Mouse (Mus musculus): Measurements from ENCODE around the gene Pcgf1. TPM values are rescaled to one million over a fixed set of nuclear protein-coding genes. Genes with fewer than 3 reads are reported as not detected.

Gene Pcgf1
- polyA plus RNA-seq, 1 experiment: 7.3 TPM

DNA sequence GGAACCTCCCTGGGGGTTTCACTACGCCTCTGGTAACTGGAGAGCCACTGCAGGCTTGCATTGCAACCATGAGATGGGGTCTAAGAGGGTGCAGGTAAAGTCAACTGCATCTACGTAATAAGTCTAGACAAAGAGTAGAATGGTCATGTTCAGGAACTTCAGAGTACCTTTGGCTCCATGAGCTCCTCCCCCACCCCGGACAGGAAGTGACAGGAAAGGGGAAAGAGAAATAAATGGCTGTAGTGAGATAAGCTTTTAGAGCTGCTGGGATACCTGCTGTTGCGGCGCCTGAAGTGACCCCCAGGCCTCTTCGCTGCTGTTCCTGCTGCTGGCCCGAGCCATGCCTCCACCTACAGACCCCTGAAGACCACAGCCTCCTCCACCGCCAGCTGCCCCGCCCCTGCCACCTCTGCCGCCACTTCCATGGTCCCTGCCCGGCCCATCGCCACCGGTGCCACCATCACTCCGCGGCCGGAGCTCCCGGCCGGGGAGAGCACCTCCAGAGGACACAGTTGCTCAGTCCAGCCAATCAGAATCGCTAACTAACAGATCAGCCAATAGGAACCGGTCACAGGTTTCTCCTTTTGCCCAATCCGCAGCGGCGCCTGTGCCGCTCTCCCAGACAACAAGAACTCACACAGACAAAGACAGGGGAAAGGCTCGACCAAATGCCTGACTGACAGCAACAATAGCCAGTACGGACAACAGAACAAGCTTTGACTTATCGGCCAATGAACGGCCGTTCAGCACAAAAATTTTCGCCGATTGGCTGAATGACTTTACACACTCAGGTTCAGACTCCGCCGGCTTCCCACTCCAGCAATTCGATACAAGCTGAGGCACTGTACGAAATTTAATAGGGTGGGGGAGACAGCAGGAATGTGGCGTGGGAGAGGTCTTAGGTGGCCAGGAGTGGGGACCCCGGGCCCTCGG lies 43.5 kb downstream of the Pcgf1 start, which contains the start of gene Wbp1:
Gene Wbp1, minus strand, starts transcription at position 630 of the 933 bp plus-strand sequence.
- H3K36me3 ChIP-seq (replicated peaks; ENCODE audit: low read length): peaks cover 47% of the 10 kb centered on the region
- TF ChIP-seq GATA1 (IDR thresholded peaks at IDR 0.05; ENCODE audit: borderline replicate concordance, low read length) (no peak), FLI1 (IDR thresholded peaks at IDR 0.05; ENCODE audit: low read length) (no peak)
- peaks cover 89% of the 10 kb centered on the region for H3K4me1 ChIP-seq
- H3K9me3 ChIP-seq: no peaks in the 10 kb centered on the region
- no peaks in the 10 kb centered on the region for H3K27me3 ChIP-seq (replicated peaks)
- peak within 1 kb of the TSS; percentile 98 for H3K4me3 ChIP-seq (replicated peaks)

DNA sequence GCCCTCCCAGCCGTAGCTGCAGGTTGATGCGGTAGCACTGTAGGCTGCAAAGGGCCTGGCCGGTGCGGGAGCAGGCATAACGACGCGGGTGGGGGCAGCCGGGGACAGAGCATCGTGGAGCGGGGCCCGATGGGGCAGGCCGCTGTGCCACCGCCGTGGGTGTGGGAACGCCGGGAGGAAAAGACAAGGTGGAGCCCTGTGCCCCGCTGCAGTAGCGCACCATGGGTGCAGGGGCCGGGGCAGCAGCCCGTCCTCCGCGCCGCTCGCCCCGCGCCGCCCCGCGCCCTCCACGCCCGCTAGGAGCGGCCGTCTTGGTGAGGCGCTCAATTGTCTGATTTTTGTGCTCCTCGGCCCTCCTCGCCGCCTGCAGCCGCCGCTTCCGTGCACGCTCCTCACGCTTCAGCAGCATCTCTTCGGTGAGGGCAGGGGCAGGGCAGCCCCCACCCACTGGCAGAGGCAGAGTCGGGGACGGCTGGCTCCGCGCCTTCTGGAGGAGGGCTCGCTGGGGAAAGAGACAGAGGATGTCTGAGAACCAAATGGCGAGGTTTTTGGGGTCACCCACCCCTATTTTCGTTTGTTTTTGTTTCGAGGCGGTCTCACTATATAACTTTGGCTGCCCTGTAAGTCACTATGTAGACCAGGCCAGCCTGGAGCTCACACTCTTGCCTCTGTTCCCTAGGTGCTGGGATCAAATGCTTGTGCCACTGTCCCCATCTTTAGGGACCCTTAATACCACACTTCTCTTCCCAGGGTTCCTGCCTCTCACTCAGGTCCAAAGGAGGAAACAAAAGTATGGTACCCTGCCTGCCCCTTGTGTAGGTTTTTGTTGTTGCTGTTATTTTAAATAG lies 44.4 kb downstream of the Pcgf1 start:
- no peaks in the 10 kb centered on the region for H3K27me3 ChIP-seq (replicated peaks)
- H3K36me3 ChIP-seq (replicated peaks; ENCODE audit: low read length): peaks cover 41% of the 10 kb centered on the region
- H3K4me1 ChIP-seq: peaks cover 83% of the 10 kb centered on the region
- H3K4me3 ChIP-seq (replicated peaks): peak overlapping the region; percentile 98
- no peak for TF ChIP-seq GATA1 (IDR thresholded peaks at IDR 0.05; ENCODE audit: borderline replicate concordance, low read length)
- TF ChIP-seq FLI1 (IDR thresholded peaks at IDR 0.05; ENCODE audit: low read length): no peak
- H3K9me3 ChIP-seq: no peaks in the 10 kb centered on the region

DNA sequence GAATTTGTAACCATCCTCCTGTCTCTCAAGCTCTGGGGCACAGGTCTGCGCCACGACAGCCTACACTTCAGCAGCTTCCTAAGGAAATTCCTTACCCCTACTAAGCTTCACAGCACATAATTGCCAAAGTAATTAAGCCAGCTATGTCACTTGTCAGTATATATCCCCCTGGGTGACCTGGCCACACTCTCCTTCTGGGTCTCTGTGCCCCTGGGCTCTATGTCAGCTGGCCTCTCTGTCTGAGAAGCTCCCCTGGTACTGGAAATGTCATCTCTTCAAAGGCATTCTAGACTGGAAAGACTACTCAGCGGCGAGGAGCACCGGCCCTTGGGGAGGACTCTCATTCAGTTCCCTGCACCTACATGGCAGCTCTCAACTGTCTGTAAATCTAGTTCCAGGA lies 45.3 kb downstream of the Pcgf1 start:
- TF ChIP-seq GATA1 (IDR thresholded peaks at IDR 0.05; ENCODE audit: borderline replicate concordance, low read length) (no peak), FLI1 (IDR thresholded peaks at IDR 0.05; ENCODE audit: low read length) (no peak)
- Histone ChIP-seq H3K9me3 (no peaks in the 10 kb centered on the region), H3K36me3 (replicated peaks; ENCODE audit: low read length) (peaks cover 32% of the 10 kb centered on the region), H3K4me3 (replicated peaks) (peak overlapping the region; percentile 56), H3K27me3 (replicated peaks) (no peaks in the 10 kb centered on the region), H3K4me1 (peaks cover 77% of the 10 kb centered on the region)

DNA sequence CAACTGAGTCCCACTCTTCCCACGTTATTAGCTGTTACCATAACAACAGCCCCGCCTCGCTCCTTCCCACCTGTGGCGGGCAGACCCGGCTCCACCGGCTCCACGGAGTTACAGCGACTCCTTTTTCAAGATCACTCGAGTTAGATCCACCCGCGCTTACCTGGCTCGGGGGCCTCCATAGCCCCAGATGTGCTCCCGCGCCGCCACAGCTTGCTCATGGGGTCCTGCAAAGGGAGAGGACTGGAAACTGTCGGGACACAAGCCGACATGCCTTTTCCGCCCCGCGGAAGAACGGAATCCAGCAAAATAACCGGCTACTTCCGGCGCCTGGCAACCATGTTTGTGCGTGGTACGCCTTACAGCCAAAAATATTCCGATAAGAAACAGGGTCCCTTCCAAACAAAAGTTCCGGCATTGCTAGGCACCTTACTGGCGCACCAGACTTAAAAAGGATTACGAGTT lies 47.2 kb downstream of the Pcgf1 start:
- Histone ChIP-seq H3K4me3 (replicated peaks) (peak overlapping the region; percentile 92), H3K36me3 (replicated peaks; ENCODE audit: low read length) (peaks cover 13% of the 10 kb centered on the region), H3K27me3 (replicated peaks) (no peaks in the 10 kb centered on the region), H3K9me3 (no peaks in the 10 kb centered on the region), H3K4me1 (peaks cover 61% of the 10 kb centered on the region)
- TF ChIP-seq FLI1 (IDR thresholded peaks at IDR 0.05; ENCODE audit: low read length): no peak
- TF ChIP-seq GATA1 (IDR thresholded peaks at IDR 0.05; ENCODE audit: borderline replicate concordance, low read length): no peak

DNA sequence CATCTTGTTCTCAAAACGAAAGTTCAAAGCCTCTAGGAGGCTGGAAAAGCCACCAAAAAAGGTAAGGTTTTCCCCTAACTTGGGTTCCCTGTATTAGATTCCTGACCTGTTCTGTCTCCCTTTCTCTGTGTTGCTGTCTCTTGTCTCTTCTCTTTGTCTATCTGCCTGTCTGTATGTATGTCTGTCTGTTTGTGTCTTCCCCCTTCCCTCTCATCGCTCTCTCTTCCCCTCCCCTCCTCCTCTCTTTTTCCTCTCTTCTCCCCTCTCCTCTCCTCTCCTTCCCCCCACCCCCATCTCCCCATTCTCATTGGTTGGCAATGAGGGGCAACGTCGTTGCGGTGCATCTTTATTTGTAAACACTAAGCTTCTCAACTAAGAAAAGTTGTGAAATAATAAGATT lies 47.7 kb downstream of the Pcgf1 start, which contains the start of gene Ino80b:
Gene Ino80b, minus strand, starts transcription at position 101 of the 400 bp plus-strand sequence.
- Histone ChIP-seq H3K4me3 (replicated peaks) (peak within 1 kb of the TSS; percentile 92), H3K36me3 (replicated peaks; ENCODE audit: low read length) (peaks cover 10% of the 10 kb centered on the region), H3K9me3 (no peaks in the 10 kb centered on the region), H3K27me3 (replicated peaks) (no peaks in the 10 kb centered on the region), H3K4me1 (peaks cover 57% of the 10 kb centered on the region)
- no peak for TF ChIP-seq FLI1 (IDR thresholded peaks at IDR 0.05; ENCODE audit: low read length)

DNA sequence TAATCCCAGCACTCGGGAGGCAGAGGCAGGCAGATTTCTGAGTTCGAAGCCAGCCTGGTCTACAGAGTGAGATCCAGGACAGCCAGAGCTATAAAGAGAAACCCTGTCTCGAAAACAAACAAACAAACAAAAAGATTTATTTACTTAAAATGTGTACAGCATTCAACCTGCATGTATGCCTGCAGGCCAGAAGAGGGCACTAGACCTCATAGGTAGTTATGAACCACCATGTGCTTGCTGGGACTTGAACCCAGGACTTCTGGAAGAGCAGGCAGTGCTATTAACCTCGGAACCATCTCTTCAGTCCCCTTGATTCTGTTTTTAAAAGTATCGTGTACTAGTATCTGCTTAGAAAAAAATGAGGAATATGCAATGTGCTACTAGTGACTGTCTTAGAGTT lies 49.8 kb downstream of the Pcgf1 start:
- H3K27me3 ChIP-seq (replicated peaks): no peaks in the 10 kb centered on the region
- H3K4me3 ChIP-seq (replicated peaks): no peak overlapping the region
- H3K9me3 ChIP-seq: no peaks in the 10 kb centered on the region
- H3K36me3 ChIP-seq (replicated peaks; ENCODE audit: low read length): peaks cover 10% of the 10 kb centered on the region
- no peak for TF ChIP-seq FLI1 (IDR thresholded peaks at IDR 0.05; ENCODE audit: low read length)
- peaks cover 61% of the 10 kb centered on the region for H3K4me1 ChIP-seq

Other genes starting within 250 kb of the Pcgf1 start
- gene Sema4f, start 138.1 kb upstream of the Pcgf1 start, polyA plus RNA-seq (2012; ENCODE audit: insufficient read depth, low replicate concordance): not detected in 2 replicates
- gene M1ap, start 131.0 kb upstream of the Pcgf1 start, polyA plus RNA-seq (2012; ENCODE audit: insufficient read depth, low replicate concordance): 3.6 and 5.2 TPM in 2 replicates
- gene Dok1, start 44.4 kb upstream of the Pcgf1 start, polyA plus RNA-seq (2012; ENCODE audit: insufficient read depth, low replicate concordance): 159 and 256 TPM in 2 replicates
- gene Loxl3, start 43.7 kb upstream of the Pcgf1 start, polyA plus RNA-seq (2012; ENCODE audit: insufficient read depth, low replicate concordance): 0.40 and 4.2 TPM in 2 replicates
- gene Aup1, start 23.3 kb upstream of the Pcgf1 start, polyA plus RNA-seq (2012; ENCODE audit: insufficient read depth, low replicate concordance): 1,695 and 4,915 TPM in 2 replicates
- 27.7 and 49.5 TPM in 2 replicates for gene Htra2, start 22.6 kb upstream of the Pcgf1 start, polyA plus RNA-seq (2012; ENCODE audit: insufficient read depth, low replicate concordance)
- gene Dqx1, start 20.0 kb upstream of the Pcgf1 start, polyA plus RNA-seq (2012; ENCODE audit: insufficient read depth, low replicate concordance): 0.22 TPM in 1 of 2 replicates, not detected in the other
- gene Tlx2, start 7.6 kb upstream of the Pcgf1 start, polyA plus RNA-seq (2012; ENCODE audit: insufficient read depth, low replicate concordance): not detected in 2 replicates
- gene Lbx2, start 8.5 kb downstream of the Pcgf1 start, polyA plus RNA-seq (2012; ENCODE audit: insufficient read depth, low replicate concordance): 3.3 TPM in 1 of 2 replicates, not detected in the other
- gene Ccdc142, start 23.7 kb downstream of the Pcgf1 start, polyA plus RNA-seq (2012; ENCODE audit: insufficient read depth, low replicate concordance): 1.8 and 2.0 TPM in 2 replicates
- 0.99 and 2.7 TPM in 2 replicates for gene Gm42688, start 23.7 kb downstream of the Pcgf1 start, polyA plus RNA-seq (2012; ENCODE audit: insufficient read depth, low replicate concordance)
- gene Mrpl53, start 31.2 kb downstream of the Pcgf1 start, polyA plus RNA-seq (2012; ENCODE audit: insufficient read depth, low replicate concordance): 9.6 and 78.7 TPM in 2 replicates
- gene Mogs, start 37.6 kb downstream of the Pcgf1 start, polyA plus RNA-seq (2012; ENCODE audit: insufficient read depth, low replicate concordance): 76.1 and 165 TPM in 2 replicates
- 86.6 and 121 TPM in 2 replicates for gene Wbp1, start 43.7 kb downstream of the Pcgf1 start, polyA plus RNA-seq (2012; ENCODE audit: insufficient read depth, low replicate concordance)
- gene Ino80b, start 47.6 kb downstream of the Pcgf1 start, polyA plus RNA-seq (2012; ENCODE audit: insufficient read depth, low replicate concordance): 201 and 370 TPM in 2 replicates
- 15.8 and 48.5 TPM in 2 replicates for gene Rtkn, start 57.6 kb downstream of the Pcgf1 start, polyA plus RNA-seq (2012; ENCODE audit: insufficient read depth, low replicate concordance)
- gene Wdr54, start 78.5 kb downstream of the Pcgf1 start, polyA plus RNA-seq (2012; ENCODE audit: insufficient read depth, low replicate concordance): 2.0 and 13.3 TPM in 2 replicates
- 0.36 TPM in 1 of 2 replicates, not detected in the other for gene 1700003E16Rik, start 78.5 kb downstream of the Pcgf1 start, polyA plus RNA-seq (2012; ENCODE audit: insufficient read depth, low replicate concordance)
- 113 and 905 TPM in 2 replicates for gene Dctn1, start 88.1 kb downstream of the Pcgf1 start, polyA plus RNA-seq (2012; ENCODE audit: insufficient read depth, low replicate concordance)
- 0.32 TPM in 1 of 2 replicates, not detected in the other for gene Slc4a5, start 142.0 kb downstream of the Pcgf1 start, polyA plus RNA-seq (2012; ENCODE audit: insufficient read depth, low replicate concordance)
- gene Mthfd2, start 248.0 kb downstream of the Pcgf1 start, polyA plus RNA-seq (2012; ENCODE audit: insufficient read depth, low replicate concordance): 17.8 and 30.5 TPM in 2 replicates
- gene Mob1a, start 248.1 kb downstream of the Pcgf1 start, polyA plus RNA-seq (2012; ENCODE audit: insufficient read depth, low replicate concordance): 20.8 and 26.9 TPM in 2 replicates